Mouse (Mus musculus) midbrain, embryonic 11.5 days (tissue): Measurements from ENCODE around the gene Cfap20. TPM values are rescaled to one million over a fixed set of nuclear protein-coding genes. Genes with fewer than 3 reads are reported as not detected.

ENCODE experiments used
- ATAC-seq: fragments of 200-750 bp; cut with Nextera tagmentation; 2 replicates; pipeline ENCODE4 v1.8.0; 2017; ENCODE audit warnings: moderate TSS enrichment, moderate library complexity; ENCODE audit not compliant: low FRiP score
- DNase-seq: peaks from one replicate; pipeline ENCODE4 v3.0.0; 2015; ENCODE audit warnings: low spot score; ENCODE audit errors: missing footprints
- H3K27ac ChIP-seq: fragments of 300-500 bp; sonication (generic); 2 replicates; pipeline ENCODE4 v1.5.1; 2014; ENCODE audit warnings: low read depth, low read length
- H3K27me3 ChIP-seq: fragments of 300-500 bp; sonication (generic); 2 replicates; pipeline ENCODE4 v1.6.1; 2014; ENCODE audit warnings: mild to moderate bottlenecking, low read length, moderate library complexity, mixed read lengths; ENCODE audit not compliant: control insufficient read depth, insufficient read depth
- H3K36me3 ChIP-seq: fragments of 300-500 bp; sonication (generic); 2 replicates; pipeline ENCODE4 v1.6.1; 2014; ENCODE audit warnings: mild to moderate bottlenecking, low read length, moderate library complexity, mixed read lengths; ENCODE audit not compliant: control insufficient read depth, insufficient read depth
- H3K4me1 ChIP-seq: fragments of 300-500 bp; sonication (generic); 2 replicates; pipeline ENCODE4 v1.6.1; 2014; ENCODE audit warnings: low read length; ENCODE audit not compliant: control insufficient read depth, insufficient read depth
- H3K4me2 ChIP-seq: fragments of 300-500 bp; sonication (generic); 2 replicates; pipeline ENCODE4 v1.6.1; 2014; ENCODE audit warnings: mild to moderate bottlenecking, moderate library complexity
- H3K4me3 ChIP-seq: fragments of 300-500 bp; sonication (generic); 2 replicates; pipeline ENCODE4 v1.5.1; 2014; ENCODE audit warnings: low read depth, low read length
- H3K9ac ChIP-seq: fragments of 300-500 bp; sonication (generic); 2 replicates; pipeline ENCODE4 v1.6.1; 2014; ENCODE audit warnings: low read length
- H3K9me3 ChIP-seq: fragments of 300-500 bp; sonication (generic); 2 replicates; pipeline ENCODE4 v1.6.1; 2016; ENCODE audit warnings: low read length; ENCODE audit not compliant: control insufficient read depth
- WGBS: fragments of 180-500 bp; shearing (Covaris S2); extraction: QIAGEN DNeasy Blood & Tissue Kit; methylation state at CpG from one replicate; pipeline ENCODE4 v1.1.7; 2014; 5-methylcytosine and 5-hydroxymethylcytosine counted together
- polyA plus RNA-seq: library from polyadenylated mRNA; unstranded; fragments of >200 nt; fragmentation: Nextera tagmentation; extraction: Ambion mirVana; gene quantifications from 2 replicates; pipeline ENCODE4 v1.2.1, GENCODE M21; 2014

Cfap20 gene
- polyA plus RNA-seq, 1 experiment from 2014 or later = 142 TPM

GRCm38 (mm10) chr8:95397201-95397600 is 37.5 kb downstream of the Cfap20 start:
- no peaks in the 10 kb centered on the region for H3K27me3 ChIP-seq
- H3K9ac ChIP-seq = no peak overlapping the region
- peaks cover 7% of the 10 kb centered on the region; the same call in 1 of the 2 replicates for H3K4me1 ChIP-seq
- ATAC-seq (no peak), DNase-seq (peak; percentile 74)
- H3K4me3 ChIP-seq = no peak overlapping the region
- H3K36me3 ChIP-seq = no peaks in the 10 kb centered on the region
- H3K4me2 ChIP-seq = no peak overlapping the region
- 74% methylated on average over 5 of the region's 5 CpGs for WGBS
- H3K27ac ChIP-seq = no peak overlapping the region
- H3K9me3 ChIP-seq = no peaks in the 10 kb centered on the region

DNA sequence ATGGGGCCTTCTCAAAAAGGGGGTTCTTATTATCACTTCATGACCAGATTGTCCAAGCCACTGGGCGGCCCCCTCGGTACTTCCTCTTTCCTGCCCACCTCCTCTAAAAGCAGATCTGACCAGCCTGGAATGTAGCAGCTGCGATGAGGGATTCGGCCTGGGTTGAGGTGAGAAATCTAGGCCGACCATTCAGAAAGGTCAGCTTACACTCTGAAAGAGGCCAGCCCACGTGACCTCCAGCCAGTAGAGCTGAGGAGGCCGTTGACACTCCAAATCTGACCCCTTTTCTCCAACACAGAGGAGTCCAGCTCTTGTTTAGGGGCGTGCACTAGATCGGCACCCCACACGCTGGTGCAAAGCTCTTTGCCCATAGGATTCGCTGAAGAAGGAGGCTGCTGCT is 37.9 kb downstream of the Cfap20 start:
- Histone ChIP-seq H3K9me3 (no peaks in the 10 kb centered on the region), H3K36me3 (no peaks in the 10 kb centered on the region), H3K4me1 (peaks cover 7% of the 10 kb centered on the region; the same call in 1 of the 2 replicates), H3K27ac (no peak overlapping the region), H3K4me2 (no peak overlapping the region), H3K4me3 (no peak overlapping the region), H3K27me3 (no peaks in the 10 kb centered on the region), H3K9ac (no peak overlapping the region)
- ATAC-seq (no peak), DNase-seq (peak; percentile 60)
- 73% methylated on average over 11 of the region's 11 CpGs for WGBS

DNA sequence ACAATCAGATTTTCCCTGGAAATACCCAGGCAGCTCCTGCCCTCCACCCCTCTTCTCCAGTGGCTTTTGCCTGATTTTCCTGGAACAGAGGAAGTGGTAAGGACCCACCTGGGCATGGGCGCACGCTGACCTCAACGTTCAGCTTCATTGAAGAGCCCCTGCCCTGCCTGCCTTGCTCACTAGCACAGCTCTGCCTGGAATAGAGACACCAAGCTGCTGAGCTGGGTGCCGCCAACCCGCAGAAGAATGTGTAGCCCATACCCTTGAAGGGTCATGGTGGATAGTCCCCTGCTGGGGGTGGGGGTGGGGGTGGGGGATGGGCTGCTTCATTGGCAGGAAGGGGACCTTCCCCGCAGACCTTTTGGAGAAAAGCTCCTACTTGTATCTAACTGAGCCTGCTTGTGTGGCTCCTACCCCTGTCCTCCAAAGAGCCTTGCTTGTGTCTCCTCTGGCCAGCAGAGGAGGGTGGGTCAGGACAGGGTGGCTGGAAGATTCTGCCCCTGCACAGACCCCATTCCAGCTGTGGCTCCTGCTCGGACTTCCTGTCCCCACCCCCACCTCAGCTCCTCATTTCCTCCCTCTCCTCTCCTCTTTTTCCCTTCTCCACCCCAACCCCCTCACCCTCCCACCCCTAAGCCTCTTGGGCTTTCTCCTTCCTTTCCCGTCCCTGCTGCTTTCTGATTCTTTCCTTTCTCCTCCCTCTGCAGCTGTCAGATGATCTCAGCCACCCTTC is 39.3 kb downstream of the Cfap20 start:
- H3K36me3 ChIP-seq = no peaks in the 10 kb centered on the region
- H3K9ac ChIP-seq = no peak overlapping the region
- no peaks in the 10 kb centered on the region for H3K27me3 ChIP-seq
- H3K9me3 ChIP-seq = no peaks in the 10 kb centered on the region
- peaks cover 7% of the 10 kb centered on the region; the same call in 1 of the 2 replicates for H3K4me1 ChIP-seq
- H3K4me2 ChIP-seq = no peak overlapping the region
- DNase-seq (peak; percentile 56), ATAC-seq (no peak)
- H3K27ac ChIP-seq = no peak overlapping the region
- 43% methylated on average over 8 of the region's 8 CpGs for WGBS
- no peak overlapping the region for H3K4me3 ChIP-seq

DNA sequence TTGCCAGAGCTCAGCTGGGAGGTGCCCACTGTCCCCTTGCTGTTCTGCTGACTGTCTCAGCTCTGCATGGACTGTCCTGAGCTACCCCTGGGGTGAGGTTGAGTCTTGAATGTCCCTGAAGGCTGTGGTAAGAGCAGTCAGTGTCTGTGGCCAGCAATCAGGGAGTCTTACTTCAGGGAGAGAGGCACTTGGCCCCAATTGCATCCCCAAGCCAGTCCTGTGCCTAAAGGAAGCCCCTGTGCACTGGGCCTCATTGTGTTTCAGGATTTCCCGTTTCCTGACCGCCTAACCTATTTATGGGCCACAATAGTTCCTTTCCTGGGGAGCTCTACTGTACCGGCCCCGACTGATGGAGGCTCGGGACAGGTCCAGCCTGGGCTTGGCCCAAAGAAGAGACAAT is 42.1 kb downstream of the Cfap20 start:
- Histone ChIP-seq H3K9ac (no peak overlapping the region), H3K36me3 (no peaks in the 10 kb centered on the region), H3K4me1 (peaks cover 7% of the 10 kb centered on the region; the same call in 1 of the 2 replicates), H3K4me2 (no peak overlapping the region), H3K4me3 (no peak overlapping the region), H3K27me3 (no peaks in the 10 kb centered on the region), H3K27ac (no peak overlapping the region), H3K9me3 (no peaks in the 10 kb centered on the region)
- 78% methylated on average over 5 of the region's 5 CpGs for WGBS
- no peak for ATAC-seq
- DNase-seq = peak; percentile 56

- WGBS = 85% methylated on average over 7 of the region's 7 CpGs
- no peak overlapping the region for H3K4me3 ChIP-seq
- no peak for DNase-seq
- no peaks in the 10 kb centered on the region for H3K9me3 ChIP-seq
- H3K4me1 ChIP-seq = peaks cover 5% of the 10 kb centered on the region; the same call in 1 of the 2 replicates
- no peak overlapping the region for H3K4me2 ChIP-seq
- H3K27ac ChIP-seq = no peak overlapping the region
- H3K36me3 ChIP-seq = no peaks in the 10 kb centered on the region
- H3K9ac ChIP-seq = no peak overlapping the region
- H3K27me3 ChIP-seq = no peaks in the 10 kb centered on the region
- no peak for ATAC-seq
These were observed 43.6 kb downstream of the Cfap20 start for GRCm38 (mm10) chr8:95391101-95391500.

- no peak for ATAC-seq
- peak; percentile 35 for DNase-seq
- H3K4me3 ChIP-seq = no peak overlapping the region
- no peaks in the 10 kb centered on the region for H3K27me3 ChIP-seq
- WGBS = 73% methylated on average over 4 of the region's 4 CpGs
- no peak overlapping the region for H3K4me2 ChIP-seq
- no peaks in the 10 kb centered on the region for H3K36me3 ChIP-seq
- H3K4me1 ChIP-seq = peaks cover 3% of the 10 kb centered on the region; the same call in 1 of the 2 replicates
- H3K9ac ChIP-seq = no peak overlapping the region
- no peaks in the 10 kb centered on the region for H3K9me3 ChIP-seq
- H3K27ac ChIP-seq = no peak overlapping the region
These were observed 44.4 kb downstream of the Cfap20 start for GRCm38 (mm10) chr8:95390312-95390711.

GRCm38 (mm10) chr8:95387936-95388335 is 46.7 kb downstream of the Cfap20 start:
- no peak overlapping the region for H3K9ac ChIP-seq
- no peak overlapping the region for H3K4me3 ChIP-seq
- no peaks in the 10 kb centered on the region for H3K9me3 ChIP-seq
- WGBS = 83% methylated on average over 7 of the region's 7 CpGs
- H3K27ac ChIP-seq = no peak overlapping the region
- ATAC-seq (no peak), DNase-seq (no peak)
- H3K4me2 ChIP-seq = no peak overlapping the region
- H3K4me1 ChIP-seq = no peaks in the 10 kb centered on the region
- H3K36me3 ChIP-seq = no peaks in the 10 kb centered on the region
- H3K27me3 ChIP-seq = no peaks in the 10 kb centered on the region

GRCm38 (mm10) chr8:95387221-95387620 is 47.4 kb downstream of the Cfap20 start:
- H3K27ac ChIP-seq = no peak overlapping the region
- H3K4me2 ChIP-seq = no peak overlapping the region
- 93% methylated on average over 10 of the region's 10 CpGs for WGBS
- H3K27me3 ChIP-seq = no peaks in the 10 kb centered on the region
- no peak for ATAC-seq
- H3K9ac ChIP-seq = no peak overlapping the region
- no peaks in the 10 kb centered on the region for H3K4me1 ChIP-seq
- DNase-seq = peak; percentile 54
- H3K36me3 ChIP-seq = no peaks in the 10 kb centered on the region
- H3K4me3 ChIP-seq = no peak overlapping the region
- no peaks in the 10 kb centered on the region for H3K9me3 ChIP-seq

DNA sequence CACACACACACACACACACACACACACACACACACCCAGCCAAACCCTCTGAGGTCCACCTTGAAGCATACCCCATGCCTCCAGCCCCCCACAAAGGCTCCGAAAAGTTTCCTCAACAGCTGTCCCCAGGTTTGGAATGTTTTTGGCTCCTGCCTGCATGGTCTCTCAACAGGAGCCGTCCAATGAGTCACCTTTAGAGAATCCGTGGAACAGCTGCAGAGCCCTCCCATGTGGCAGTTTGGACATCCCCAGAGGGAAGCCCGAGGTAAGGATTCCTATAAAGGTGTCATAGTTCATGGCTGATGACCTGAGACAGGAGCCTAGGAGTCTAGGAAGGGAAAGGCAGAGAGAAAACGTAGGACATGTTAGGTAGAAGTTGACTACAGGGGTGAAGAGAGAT is 48.6 kb downstream of the Cfap20 start:
- Histone ChIP-seq H3K27ac (no peak overlapping the region), H3K9ac (no peak overlapping the region), H3K4me1 (no peaks in the 10 kb centered on the region), H3K4me3 (no peak overlapping the region), H3K4me2 (no peak overlapping the region), H3K27me3 (no peaks in the 10 kb centered on the region), H3K9me3 (no peaks in the 10 kb centered on the region), H3K36me3 (no peaks in the 10 kb centered on the region)
- ATAC-seq (no peak), DNase-seq (peak; percentile 53)
- WGBS = 73% methylated on average over 5 of the region's 5 CpGs
